Mouse (Mus musculus): Measurements from ENCODE around the gene Snx9.

Gene Snx9

DNA sequence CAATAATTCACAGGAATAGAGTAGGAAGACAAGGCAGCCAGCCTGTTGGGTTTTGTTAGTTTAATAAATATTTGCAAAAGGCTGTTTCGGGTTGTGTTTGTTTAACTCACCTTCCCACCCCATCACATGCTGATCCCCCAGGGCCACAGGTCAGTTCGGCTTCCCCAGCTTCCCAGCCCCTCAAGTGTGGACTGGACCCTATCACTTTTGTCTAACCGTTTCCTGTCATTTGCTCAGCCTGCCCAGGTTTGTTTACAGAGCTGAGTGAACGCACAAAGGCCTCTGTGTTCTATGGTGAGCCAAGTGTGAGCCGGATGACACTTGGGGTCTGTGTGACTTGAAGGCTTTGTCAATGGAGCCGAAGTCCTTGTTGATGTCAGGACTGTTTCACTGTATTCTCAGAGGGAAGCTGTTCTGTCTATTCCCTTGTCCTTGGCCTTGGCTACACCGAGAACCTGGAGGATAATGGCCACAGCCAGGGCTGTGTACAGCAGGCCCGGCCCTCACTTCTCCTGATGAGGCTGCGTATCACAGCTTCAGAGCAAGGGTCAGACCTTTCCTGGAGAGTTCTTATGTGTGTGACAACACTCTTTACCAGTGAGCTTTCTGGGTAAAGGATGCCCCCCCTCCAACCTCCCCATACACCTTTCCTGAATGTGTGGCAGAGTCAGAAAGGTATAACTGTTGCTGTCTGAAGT lies 124.1 kb downstream of the Snx9 start:
- no peak for DNase-seq (ENCODE audit: low read depth, low spot score)

DNA sequence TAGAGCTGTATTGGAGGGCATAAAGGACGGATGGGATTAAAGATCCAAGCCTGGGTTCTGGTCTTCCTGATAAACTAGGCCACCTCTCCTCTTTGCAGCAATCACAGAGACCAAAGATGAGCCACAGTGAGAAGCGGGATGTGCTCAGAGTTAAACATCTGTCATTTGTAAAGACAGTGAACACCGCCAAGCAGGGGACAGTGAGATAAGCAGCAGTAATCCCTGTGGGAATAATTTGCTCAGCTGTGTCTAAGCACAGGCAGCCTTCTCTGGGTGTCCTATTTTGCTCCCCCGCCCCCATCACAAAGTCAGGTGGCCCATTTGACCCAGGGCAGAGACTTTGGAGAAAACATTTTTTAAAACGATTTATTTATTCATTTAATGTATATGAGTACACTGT lies 125.6 kb downstream of the Snx9 start:
- no peak for DNase-seq (ENCODE audit: low read depth, low spot score)

DNA sequence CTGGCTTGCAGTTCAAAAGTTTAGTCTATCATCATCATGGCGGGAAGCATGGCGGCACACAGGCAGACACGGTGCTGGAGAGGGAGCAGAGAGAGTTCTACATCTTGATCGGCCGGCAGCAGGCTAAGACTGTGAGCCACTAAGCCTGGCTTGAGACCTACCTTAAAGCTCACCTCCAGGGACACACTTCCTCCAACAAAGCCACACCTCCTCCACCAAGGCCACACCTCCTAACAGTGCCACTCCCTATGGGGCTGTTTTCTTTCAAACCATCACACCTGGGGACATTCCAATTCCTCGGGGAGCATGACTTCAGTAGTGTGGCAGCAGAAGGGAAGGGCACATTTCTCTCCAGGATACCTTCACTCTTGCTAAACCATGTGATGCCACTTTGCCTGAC lies 127.4 kb downstream of the Snx9 start:
- DNase-seq (ENCODE audit: low read depth, low spot score) = no peak

DNA sequence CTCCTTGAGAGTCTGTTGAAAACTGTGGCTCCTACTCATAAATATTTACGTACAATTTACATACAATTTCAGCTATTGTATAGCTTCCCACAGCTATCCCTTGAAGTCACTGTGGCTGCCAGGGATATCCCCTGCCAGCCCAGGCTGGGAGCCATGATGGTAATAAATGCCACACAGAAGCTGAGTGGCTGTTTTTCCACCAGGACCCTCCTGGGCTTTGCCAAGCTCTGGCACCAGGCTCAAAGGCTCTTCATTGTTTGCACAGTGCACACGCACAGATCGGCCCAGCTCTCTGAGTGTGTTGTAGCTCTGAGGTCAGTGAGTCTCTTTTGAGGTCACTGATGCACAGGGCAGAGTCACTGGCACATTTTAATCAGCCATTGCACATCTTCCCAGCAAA lies 128.1 kb downstream of the Snx9 start:
- no peak for DNase-seq (ENCODE audit: low read depth, low spot score)

DNA sequence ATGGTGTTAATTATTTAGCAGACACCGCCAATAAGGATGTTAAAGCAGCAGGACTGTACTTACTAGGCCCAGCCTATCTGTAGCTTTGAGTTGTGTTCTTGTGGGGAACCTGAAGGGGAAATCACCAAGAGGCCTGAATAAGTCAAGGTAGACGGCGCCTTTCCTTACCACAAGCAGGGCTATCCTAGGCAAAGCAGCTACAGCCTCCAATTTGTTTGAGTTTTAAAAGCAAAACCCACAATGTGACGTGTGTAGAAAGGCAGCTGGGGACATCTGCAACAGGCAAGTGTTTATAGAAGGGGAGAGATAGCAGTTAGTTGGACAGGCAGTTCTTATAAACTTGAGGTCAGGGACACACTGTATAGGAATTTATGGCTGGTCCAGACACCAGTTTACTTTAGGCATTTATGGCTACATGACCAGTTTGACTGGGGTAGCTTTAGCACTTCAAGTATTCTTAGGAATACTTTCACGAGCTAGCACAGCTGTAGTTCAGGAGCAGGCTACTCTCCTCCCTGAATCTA lies 129.2 kb downstream of the Snx9 start:
- DNase-seq (ENCODE audit: low read depth, low spot score) = no peak

DNA sequence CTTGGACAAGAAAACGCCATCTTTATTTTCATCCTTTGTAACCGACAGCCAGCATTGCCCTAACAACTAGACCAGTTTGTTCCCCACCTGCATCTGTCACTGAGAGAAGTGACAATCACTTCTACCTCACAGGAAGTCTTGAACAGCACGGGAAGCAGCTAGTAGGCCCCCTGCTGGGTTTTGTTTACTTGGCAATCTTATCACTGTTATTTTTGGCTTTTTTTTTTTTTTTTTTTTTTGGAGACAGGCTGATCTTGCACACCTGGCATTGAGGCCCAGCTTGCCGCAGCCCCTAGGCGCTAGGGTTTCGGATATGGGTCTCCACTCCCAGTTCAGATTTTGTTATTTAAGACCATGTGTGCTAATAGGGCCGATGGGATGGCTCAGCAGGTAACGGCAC lies 132.4 kb downstream of the Snx9 start:
- DNase-seq (ENCODE audit: low read depth, low spot score) = peak; percentile 51

DNA sequence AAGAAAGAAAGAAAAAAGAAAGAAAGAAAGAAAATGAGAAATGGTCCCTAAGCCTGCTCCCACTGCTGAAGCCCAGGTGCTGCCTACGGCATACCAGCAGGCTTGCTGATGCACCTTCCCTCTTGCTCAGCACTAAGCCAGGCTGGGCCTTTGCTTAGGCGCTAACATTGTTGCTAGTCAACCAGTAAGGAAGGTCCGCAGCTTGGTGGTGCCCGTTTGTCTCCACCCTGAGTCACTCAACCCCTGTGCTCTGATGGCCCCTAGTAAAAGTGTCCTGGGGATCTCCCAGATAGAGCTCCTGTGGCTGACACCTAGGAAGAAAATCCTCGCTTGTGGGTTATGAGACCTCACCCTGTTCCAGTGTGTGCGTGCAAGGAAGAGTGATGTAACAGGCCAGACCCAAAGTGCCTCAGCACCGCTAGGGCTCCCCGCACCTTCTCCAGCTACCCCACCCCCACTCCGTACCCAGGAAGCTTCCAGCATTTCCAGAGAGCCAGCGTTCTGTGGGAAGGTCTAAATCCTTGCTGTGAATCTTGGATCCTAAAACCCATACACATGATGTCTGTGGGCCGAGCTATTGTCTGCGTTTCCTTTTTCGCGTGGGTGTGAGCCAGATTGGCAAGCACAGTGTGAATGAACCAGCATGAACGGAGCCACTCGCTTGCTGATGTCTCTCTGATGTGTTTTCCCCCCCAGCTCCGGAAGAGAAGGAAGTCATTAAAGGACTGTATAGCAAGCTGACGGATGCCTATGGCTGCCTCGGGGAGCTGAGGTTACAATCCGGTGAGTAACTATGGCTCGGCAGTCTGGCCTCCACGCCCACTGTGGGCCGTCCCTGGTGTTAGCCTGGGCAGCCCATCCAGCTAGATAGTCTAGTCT lies 134.2 kb downstream of the Snx9 start:
- DNase-seq (ENCODE audit: low read depth, low spot score) = no peak

DNA sequence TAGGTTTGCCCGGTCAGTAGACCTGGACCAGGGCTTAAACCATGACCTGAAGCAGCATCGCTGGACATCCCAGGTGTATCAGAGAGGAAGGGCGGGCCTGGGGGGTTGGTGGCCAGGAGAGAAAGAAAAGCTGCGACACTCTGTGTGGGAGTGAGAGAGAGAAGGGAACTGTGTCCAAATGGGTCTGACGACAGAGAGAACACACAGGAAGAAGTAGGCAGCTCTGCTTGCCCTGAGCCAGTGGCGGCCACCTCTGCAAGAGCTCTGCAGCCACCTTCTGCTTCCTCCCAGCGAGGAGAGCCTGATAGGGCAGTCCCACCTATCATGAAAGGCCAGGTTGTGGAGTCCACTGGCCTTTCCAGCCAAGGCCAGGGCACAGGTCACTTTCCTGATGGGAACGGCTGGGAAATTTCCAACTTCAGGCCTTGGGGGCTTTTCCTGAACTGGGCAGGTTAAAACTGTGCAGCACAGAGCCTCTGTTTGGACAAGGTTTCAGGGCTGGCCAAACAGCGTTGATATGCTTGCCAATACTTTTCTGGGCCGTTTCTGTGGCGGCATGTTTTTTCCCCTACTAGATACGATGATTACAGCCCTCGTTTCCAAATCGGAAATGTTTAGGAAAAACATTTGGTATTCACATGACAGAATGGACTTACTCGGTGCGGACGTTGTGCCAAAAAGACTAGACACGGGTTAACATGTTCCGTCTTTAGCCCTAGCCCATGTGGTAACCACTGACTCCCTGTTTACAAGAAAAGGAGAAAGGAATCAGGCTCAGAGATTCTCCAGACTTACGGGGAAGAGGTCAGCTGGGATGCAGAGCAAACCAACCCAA lies 135.3 kb downstream of the Snx9 start:
- DNase-seq (ENCODE audit: low read depth, low spot score) = no peak

DNA sequence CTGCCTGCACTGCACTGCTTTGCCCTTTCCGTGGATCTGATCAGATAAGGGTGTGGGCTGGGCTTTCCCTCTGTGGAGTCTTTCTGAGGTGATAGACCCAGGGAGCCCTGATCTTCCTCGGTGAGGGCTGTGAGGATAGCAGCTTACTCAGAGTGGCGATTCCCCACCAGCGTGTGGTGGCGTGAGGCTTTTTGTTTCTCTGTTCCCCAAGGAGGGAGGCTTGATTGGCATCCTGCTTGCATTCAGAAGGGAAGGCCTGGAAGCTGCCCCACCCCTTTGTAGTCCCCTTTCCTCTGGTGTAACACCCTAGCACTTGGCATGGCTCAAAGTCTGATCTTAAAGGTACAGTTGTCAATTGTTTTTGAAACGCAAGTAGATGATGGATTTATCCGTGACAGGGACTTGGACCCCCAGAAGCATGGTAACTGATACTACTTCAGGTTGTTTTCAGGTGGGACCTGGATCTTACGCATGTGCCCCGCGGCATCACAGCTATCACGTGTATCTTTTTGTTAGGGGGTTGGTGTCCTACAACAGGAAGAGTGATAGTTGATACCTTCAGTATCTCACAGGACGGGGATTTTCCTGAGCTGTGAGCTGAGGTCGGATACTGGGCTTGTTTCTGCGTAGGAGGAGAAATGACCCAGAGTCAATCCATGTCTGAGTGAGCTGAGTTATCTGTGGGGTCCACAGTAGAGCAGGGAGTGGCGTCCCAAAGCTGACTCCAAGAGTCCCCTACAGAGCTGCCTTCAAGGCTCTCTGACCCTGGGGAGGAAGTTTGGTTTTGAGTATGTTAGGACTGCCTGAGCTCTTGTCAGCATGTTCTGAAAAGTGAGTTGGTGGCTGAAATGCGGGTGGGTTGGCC lies 136.2 kb downstream of the Snx9 start:
- no peak for DNase-seq (ENCODE audit: low read depth, low spot score)

DNA sequence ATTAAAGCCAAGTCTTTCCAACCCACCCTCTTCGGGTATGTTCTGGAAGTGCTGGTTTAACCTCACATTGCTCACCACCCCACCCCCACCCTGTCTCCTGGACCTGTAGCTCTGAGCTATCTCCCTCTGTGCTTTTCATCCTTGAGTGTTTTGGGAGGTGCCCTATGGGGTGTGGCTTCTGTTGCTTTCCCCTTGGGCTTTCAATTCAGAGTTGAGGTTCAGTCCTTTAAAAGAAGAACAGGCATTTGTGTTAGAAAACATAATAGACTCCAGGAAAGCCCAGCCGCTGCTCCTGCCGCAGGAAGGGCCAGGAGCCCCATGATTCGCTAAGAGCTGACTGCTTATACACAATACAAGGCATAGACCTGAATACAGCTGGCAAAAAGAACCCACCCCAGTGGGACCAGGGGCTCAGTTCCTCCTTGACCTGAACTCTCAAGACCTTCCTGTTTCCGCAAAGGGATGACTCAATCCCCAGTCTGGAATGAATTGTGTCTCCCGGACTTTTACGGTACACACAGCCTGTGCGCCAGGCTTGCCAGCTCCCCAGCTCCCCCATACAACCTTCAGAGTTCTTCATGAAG lies 136.9 kb downstream of the Snx9 start:
- no peak for DNase-seq (ENCODE audit: low read depth, low spot score)

DNA sequence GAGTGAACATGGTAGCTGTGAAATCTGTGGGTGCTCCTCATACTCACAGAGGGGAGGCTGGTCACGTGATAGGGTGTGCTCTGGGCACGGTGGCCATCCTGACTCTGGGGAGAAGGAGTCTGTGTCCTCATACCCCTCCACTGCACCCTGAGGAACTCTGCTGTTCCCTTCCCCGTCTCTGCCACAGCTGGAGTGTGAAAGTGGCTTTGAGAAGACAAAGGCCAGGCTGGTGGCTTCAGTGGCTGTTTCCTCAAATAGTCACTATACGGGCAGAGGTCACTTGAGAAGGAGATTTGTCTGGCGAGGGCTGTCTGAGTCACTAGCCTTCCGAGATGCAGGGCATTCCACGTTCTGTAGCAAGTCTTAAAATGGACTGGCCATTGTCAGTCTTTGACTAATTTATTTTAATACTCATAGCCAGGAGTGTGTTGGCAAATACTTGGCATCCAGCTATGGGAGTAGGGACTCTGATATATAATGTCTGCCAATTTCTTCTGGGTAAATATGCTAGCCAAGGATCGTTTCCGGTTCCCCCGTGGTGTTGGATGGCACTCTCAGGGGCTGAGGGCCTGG lies 137.5 kb downstream of the Snx9 start:
- DNase-seq (ENCODE audit: low read depth, low spot score) = no peak

DNA sequence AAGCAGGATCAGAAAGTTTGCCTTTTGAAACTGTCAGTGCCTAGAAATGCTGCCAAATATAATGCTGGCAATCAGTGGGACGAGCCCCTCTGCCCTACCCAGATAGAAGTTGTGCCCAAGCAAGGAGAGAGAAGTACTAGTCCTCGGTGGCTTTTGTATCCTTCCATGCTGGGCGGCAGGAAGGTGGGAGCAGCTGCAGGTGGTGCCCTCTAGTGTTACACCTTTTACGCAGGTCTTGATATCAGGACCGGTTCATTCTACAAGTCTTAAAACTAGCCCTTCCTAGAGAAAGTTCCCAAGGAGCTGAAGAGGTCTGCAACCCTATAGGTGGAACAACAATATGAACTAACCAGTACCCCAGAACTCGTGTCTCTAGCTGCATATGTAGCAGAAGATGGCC lies 139.7 kb downstream of the Snx9 start:
- peak; percentile 38 for DNase-seq (ENCODE audit: low read depth, low spot score)

Data from A20 (cell line).